Mouse (Mus musculus): ENCODE measurements around the gene Map3k13.

The Map3k13 gene

DNA sequence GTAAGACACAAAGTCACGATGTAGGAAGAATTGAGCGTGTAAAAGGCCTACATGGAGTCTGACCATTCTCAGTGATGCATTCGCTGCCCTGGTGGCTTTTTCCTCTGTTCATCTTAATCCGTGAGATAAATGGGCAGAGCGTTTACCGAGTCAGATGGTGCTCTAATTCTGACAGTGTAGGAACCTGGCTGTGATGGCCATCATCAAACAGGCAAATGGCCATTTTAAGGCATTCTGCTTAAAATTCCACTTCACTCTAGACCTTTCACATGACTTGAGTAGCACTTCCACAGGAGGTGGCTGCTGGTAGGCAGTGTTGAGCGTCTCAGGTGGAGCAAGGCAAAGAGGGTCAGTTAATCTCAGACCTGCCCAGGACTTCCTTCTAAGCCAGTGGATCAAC lies 58.2 kb downstream of the Map3k13 start:
- no peak for DNase-seq (ENCODE audit: low spot score in 2 of 2)

- DNase-seq (ENCODE audit: low spot score in 2 of 2) = no peak
Observed at GRCm38 (mm10) chr16:21853446-21853941, 59.3 kb downstream of the Map3k13 start.

DNA sequence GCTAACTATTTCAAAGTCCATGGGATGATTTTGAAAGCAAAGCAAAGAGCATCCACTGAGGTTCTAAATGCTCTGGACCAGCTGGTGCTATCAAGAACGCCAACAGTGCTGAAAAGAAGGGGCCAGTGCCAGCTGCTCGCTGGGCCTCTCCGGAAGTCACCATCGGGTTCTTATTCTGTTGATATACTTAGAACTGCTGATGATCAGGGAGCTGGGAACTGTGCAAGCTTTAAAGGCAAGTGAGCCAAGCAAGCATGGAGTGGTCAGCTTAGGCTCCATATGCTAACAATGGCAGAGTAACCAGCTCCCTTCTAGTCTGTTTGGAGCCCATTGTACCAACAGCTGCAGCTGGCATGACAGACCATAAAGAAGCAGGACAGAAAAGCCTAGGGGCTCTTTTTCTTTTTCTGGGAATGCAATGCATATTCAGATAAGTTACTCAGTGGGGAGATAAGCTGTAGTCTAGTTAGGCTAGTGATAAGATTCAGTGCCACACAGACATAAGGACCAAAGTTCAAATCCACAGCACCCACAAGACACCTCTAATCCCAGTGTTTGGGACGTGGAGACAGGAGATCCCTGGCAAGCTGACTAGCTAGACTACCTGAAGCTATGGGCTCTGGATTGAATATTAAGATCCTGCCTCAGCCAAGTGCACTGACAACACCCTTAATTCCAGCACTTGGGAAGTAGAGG lies 60.6 kb downstream of the Map3k13 start:
- no peak for DNase-seq (ENCODE audit: low spot score in 2 of 2)

- DNase-seq (ENCODE audit: low spot score in 2 of 2) = no peak
Observed at GRCm38 (mm10) chr16:21856134-21856533, 62.0 kb downstream of the Map3k13 start.

DNA sequence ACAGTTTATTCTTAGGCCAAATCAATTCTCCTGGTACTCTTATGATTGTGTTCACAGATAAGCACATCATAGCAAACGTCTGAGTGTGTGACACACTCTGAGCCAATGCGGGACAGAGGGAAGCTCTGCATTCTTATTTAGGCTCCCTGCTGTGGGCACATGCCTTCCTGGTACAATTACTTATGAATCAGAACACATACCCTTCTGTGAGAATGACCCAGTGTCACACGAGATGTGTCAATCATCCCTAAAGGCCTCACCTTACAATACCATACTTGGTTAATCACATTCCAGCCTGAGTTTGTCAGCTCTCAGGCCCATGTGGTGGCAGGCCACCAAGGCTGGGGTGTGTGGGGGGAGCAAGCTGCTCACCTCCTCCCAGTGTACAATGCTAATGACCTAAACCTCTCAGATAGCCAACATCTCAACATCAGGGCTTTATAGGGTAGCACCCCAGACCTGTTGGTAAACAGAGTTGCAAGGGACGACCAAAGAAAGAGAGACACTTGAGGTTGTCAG lies 63.0 kb downstream of the Map3k13 start:
- DNase-seq (ENCODE audit: low spot score in 2 of 2) = no peak

DNA sequence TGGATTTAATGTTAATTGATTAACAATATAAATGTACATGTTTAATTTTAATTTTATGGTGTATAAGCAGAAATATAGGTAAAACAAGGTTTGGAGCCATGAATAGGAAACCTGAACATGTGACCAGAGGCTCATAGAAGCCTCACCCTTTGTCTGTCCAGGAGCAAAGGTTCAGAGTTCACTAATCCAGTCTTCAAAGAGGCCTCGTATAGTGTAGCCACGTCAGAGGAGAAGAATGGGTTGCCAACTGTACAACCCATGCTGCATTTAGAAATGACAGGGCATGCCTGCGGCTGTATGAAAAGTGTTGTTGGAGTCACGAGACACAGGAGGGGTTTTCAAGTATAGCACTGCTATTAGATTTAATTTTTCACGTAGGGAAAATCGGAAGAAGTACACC lies 64.0 kb downstream of the Map3k13 start:
- DNase-seq (ENCODE audit: low spot score in 2 of 2) = no peak

DNA sequence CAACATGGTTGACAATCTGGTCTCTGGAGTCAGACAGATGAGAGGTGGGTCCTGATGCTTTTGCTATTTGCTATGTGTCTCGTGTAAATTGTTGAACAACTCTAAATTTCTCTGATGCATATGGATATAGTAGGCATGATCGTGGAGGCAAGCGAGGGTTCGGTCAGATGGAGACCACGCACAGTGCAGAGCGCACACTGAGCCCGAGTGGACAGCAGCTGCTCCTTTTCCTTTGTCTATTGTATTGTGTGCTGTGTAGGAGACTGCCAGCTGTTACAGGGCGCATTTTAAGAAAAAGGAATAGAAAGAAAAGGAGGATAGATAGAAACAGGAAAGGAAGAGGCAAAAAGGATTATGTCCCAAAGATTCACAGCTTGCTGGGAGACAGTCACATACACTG lies 64.7 kb downstream of the Map3k13 start:
- DNase-seq (ENCODE audit: low spot score in 2 of 2) = no peak

- no peak for DNase-seq (ENCODE audit: low spot score in 2 of 2)
Observed at GRCm38 (mm10) chr16:21862448-21862847, 68.3 kb downstream of the Map3k13 start.

DNA sequence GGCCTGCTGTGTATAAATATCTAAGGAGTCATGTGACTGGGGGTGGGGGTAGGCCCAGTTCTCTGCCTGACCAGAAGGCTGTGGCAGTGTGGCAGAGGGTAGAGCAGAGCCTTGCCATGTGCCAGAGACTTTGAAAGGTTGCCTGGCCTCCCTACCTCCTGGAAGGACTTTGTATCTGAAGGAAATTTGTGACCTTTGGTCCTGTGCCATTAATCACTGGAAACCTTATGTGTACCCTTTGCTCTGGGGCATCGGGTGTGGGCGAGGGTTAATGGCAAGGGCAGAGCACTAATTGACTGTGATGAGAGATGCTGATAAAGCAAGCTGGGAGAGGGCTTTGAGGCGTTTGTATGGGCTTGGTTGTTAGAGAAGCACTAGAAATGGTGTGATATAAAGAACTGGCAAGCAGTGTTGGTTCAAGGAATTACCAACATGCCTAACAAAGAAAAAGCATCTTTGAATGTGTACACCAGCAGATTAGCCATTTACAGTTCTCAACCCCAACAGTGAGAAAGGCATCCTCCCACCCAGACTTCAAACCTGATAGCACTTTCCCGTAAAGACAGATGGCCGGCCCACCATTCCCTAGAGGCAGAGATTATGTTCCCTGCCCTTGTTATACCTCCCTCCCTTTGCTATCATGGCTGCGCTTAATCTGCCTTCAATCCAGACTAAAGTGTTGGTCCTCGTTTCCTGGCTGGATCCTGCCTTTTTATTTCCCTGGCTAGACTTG lies 71.3 kb downstream of the Map3k13 start:
- no peak for DNase-seq (ENCODE audit: low spot score in 2 of 2)

GRCm38 (mm10) chr16:21865983-21866575 lies 71.9 kb downstream of the Map3k13 start:
- no peak for DNase-seq (ENCODE audit: low spot score in 2 of 2)

- no peak for DNase-seq (ENCODE audit: low spot score in 2 of 2)
Observed at GRCm38 (mm10) chr16:21867727-21868126, 73.6 kb downstream of the Map3k13 start.

GRCm38 (mm10) chr16:21868651-21869050 lies 74.5 kb downstream of the Map3k13 start:
- DNase-seq (ENCODE audit: low spot score in 2 of 2) = no peak

DNA sequence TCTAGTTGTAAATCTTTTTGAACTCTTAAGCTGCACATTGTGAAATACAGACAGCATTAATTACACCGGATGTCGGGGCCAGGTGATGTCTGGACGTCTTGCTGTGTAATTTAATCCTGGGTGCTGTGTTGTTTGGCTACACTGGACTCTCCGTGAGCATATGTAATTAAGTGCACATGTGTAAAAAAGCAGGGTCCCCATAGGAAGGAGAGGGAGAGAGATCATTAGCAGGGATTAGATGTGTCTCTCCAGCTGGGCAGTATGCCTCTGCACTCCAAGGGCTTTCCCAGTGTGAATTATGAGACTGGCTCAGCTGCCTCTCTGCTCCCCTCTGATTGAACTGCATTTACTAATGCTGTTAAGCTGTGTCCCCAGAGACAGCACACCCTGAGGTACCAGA lies 75.7 kb downstream of the Map3k13 start:
- no peak for DNase-seq (ENCODE audit: low spot score in 2 of 2)

DNA sequence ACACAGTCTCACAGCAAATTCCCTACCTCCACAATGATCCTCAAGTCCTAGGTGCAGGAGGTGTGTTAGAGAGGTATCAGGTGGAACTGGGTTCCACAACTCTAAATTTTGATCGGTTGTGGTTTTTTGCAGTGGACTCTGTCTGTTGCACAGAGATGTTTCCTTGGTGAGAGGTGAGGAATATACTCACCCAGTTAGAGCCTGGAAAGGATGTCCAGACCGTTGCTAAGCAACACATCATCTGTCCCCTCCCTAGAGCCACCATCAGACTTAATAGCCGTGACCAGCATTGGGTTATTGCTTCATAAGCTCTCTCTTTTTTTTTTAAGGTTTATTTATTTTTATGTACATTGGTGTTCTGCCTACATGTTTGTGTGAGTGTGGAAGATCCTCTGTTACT lies 83.6 kb downstream of the Map3k13 start:
- DNase-seq (ENCODE audit: low spot score in 2 of 2) = no peak

GRCm38 (mm10) chr16:21878834-21879233 lies 84.7 kb downstream of the Map3k13 start:
- no peak for DNase-seq (ENCODE audit: low spot score in 2 of 2)

DNA sequence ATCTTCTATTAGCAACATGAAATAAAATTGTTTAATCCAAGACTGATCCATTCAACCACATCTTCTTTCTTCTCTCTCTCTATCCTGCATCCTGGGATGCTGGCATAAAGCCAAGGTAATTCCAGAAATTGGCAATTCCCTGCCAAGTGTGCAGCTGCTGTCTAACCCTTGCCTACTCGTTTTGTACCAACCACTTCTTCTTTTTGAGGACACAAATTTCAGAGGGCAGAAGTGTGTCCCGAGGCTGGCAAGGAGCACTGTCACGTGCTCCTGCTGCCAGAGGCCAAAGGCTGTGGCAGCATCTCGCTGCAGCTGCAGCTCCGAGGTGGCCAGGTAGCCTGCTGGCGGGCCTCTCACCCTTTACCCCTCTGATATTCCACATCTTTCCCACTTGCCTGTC lies 87.0 kb downstream of the Map3k13 start:
- no peak for DNase-seq (ENCODE audit: low spot score in 2 of 2)

DNA sequence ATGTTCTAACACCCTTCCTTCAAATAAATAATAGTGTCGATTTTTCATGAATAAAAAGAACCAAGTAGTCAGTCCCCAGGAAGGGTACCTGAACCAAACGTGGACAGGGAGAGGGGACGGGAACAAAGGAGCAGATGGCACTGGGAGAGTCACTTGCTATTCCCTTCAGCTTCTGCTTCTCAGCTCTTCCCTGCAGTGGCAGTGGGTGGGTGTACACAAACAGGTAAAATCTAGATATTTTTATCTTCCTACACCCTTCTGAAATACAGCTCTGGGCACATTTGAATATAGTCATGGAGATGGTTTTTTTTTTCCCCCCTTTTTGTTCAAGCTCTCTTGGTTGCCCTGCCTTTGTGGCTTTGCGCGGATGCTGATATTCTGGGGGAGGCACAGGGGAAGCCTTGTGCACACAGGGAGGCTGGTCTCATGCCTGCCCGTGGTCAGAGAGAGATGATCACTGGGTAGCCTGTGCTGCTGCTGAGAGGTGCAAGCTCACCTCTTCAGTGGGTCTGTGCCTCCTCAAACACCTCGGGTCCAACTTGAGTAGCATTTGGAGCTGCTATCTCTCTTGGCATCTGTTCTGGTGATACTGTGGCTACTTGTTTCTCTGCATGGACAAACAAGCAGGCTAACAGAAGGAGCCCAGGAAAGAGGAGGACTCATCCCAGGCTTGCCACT lies 87.6 kb downstream of the Map3k13 start:
- DNase-seq (ENCODE audit: low spot score in 2 of 2) = no peak

DNA sequence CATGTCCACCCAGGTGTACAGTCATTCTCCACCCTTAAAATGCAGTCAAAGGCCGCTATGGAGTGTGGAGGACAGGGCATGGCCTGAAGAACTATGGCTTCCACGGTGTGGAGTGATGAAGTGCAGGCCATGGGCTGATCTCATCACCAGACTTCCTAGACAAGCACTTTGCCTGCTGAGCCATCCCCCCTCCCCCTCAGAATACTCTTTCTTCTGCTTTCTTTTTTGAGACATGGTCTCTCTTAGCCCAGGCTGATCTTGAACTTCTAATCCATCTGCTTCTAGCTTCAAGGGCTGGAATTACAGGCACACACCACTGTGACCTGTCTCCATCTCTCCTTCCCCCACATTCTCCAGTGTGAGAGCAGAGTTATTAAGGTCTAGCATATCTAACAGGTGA lies 93.5 kb downstream of the Map3k13 start:
- no peak for DNase-seq (ENCODE audit: low spot score in 2 of 2)

DNA sequence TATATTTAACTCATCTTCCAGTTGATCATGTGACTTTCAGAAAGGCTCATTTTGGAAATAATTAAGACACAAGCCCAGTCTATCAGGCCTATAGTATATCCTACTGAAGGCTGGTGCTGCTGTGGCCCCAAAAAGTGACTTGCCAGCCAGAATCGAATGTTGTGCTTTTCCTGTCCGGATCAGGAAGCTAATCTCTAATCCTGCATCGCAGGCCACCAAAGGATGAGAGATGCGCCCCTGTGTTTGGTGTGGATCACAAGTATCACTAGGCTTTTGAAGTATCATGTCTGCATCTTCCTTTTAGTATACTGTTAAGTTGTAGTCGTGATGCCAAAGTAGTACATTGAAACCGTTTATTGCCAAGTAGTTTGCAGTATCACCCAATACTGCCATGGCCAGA lies 99.7 kb downstream of the Map3k13 start:
- DNase-seq (ENCODE audit: low spot score in 2 of 2) = no peak

DNA sequence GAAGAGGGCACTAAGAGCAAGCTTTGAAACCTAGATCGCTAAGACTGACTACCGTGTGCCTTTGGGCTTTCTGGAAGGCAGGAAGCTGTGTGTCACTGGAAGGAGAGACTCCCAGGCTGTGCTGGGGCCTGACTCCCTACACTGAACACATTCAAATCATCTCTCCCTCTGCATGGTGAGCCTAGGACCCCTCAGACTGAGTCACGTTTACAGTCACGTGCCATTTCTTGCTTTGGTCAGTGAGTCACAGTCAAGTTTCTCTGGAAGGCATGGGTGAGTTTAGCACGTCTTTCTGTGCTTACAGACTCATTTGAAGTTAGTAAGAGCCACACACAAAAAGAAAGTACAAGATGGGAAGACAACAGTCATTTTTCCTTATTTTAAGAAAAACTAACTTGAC lies 107.1 kb downstream of the Map3k13 start:
- DNase-seq (ENCODE audit: low spot score in 2 of 2) = no peak

DNA sequence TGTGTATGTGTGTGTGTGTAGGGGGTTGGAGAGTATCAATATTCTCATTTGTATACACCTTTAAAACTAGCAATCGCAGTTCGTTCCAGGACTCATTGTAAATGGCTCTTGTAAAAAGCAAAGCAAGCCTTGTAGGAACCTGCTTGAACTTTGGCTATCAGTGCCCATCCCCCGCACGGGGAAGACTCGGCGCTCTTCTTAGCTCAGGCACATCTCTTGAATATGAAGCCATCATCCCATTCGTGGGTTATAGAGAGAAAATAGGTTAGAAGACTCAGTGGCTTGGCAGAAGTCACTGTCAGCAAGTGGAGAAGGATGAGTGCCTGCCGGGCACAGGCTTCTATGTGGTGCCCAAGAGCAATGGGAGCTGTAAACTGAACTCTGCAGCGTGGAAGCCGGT lies 110.5 kb downstream of the Map3k13 start:
- no peak for DNase-seq (ENCODE audit: low spot score in 2 of 2)

DNA sequence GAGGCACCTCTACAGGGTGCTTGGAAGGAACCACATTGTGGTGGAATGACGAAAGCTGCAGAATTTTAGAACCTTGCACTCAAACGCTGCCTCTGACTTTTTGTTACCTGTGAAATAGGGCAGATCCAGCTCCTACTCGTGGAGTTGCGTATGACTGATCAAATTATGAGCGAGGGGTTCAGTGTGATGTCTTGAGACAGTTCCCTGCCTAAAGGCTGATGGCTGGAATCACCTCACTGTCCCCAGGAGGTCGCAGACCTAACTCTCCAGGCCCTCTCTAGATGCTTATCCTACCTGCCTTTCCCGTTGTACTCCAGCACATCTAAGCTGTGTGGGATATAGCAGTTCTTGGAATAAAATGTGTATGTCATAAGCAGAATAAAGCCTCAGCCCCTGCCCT lies 111.8 kb downstream of the Map3k13 start:
- DNase-seq (ENCODE audit: low spot score in 2 of 2) = no peak
